Mouse (Mus musculus): ENCODE data around the gene Tcf3.

DNA sequence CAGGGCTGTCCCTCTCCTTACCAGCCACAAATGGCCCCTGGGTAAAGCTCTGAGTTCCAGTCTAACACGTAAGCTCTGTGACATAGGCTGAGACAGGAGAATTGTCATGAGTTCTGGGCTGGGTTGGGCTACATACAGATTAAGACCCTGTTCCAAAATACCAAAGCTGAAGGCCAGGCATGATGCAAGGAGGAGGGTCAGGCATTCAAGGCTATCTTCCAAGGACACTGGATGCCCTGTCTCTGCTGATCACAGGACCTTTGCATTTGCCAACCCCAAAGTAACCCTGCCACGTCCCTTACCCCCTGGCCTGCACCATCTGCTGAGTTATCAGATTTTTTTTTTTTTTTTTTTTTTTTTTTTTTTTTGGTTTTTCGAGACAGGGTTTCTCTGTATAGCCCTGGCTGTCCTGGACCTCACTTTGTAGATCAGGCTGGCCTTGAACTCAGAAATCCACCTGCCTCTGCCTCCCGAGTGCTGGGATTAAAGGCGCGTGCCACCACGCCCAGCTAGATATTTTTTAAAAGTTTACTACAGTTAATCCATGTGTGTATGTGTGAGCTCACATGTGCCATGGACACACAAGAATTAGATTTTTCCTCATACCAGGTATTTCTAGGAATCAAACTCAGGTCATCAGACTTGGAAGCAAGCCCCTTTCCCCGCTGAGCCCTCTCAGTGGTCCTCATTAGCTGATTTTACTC lies 10.3 kb upstream of the Tcf3 start:
- TF ChIP-seq CTCF (IDR thresholded peaks at IDR 0.05; ENCODE audit: extremely low read depth, insufficient read length, insufficient replicate concordance, low read depth, low read length), result no peak
- no peak for TF ChIP-seq POLR2A (IDR thresholded peaks at IDR 0.05; ENCODE audit: low read depth, low read length)

Data from small intestine, adult 2 months (tissue).